Mouse (Mus musculus): ENCODE measurements around the gene Ctnnbl1.

DNA sequence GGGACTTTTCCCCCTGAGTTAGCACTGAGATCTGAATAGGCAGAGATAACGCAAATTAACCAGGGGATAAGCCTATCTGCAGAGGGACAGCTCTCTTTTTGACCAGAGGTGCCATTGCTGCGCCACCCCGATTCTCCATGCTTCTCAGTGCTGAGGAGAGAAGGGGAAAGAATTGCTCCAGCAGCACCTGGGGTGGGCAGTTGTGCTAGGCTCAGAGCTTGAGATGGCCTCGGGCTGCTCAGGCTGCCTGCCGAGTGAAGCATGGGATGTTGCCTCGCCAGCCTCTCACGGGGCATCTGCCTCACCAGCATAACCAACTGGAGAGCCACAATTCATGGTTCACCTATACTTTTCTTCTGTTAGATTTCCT lies 15.2 kb downstream of the Ctnnbl1 start:
- TF ChIP-seq CTCF (IDR thresholded peaks at IDR 0.05; ENCODE audit: borderline replicate concordance, extremely low read depth, insufficient read depth, insufficient read length) (no peak), POLR2A (IDR thresholded peaks at IDR 0.05; ENCODE audit: borderline replicate concordance, extremely low read depth, insufficient read depth, insufficient read length, poor library complexity, severe bottlenecking) (no peak)
